Mouse (Mus musculus): ENCODE data around the gene Sectm1b.

The Sectm1b gene

GRCm38 (mm10) chr11:121027259-121027658 is 36.1 kb downstream of the Sectm1b start:
- no peak for DNase-seq (ENCODE audit: low read depth)

GRCm38 (mm10) chr11:121024163-121024562 is 39.2 kb downstream of the Sectm1b start:
- DNase-seq (ENCODE audit: low read depth): no peak

- no peak for DNase-seq (ENCODE audit: low read depth)
These were observed 43.9 kb downstream of the Sectm1b start for GRCm38 (mm10) chr11:121019501-121019900.

GRCm38 (mm10) chr11:121017703-121018102 is 45.7 kb downstream of the Sectm1b start:
- DNase-seq (ENCODE audit: low read depth): peak; percentile 85

GRCm38 (mm10) chr11:121015472-121015871 is 47.9 kb downstream of the Sectm1b start:
- DNase-seq (ENCODE audit: low read depth): no peak

- DNase-seq (ENCODE audit: low read depth): peak; percentile 27
These were observed 48.5 kb downstream of the Sectm1b start for GRCm38 (mm10) chr11:121014896-121015300.

GRCm38 (mm10) chr11:121013656-121014055 is 49.7 kb downstream of the Sectm1b start:
- no peak for DNase-seq (ENCODE audit: low read depth)

- DNase-seq (ENCODE audit: low read depth): no peak
These were observed 53.2 kb downstream of the Sectm1b start for GRCm38 (mm10) chr11:121010044-121010755.

GRCm38 (mm10) chr11:121006184-121006583 is 57.2 kb downstream of the Sectm1b start:
- DNase-seq (ENCODE audit: low read depth): no peak

- DNase-seq (ENCODE audit: low read depth): peak; percentile 70
These were observed 59.1 kb downstream of the Sectm1b start for GRCm38 (mm10) chr11:121004281-121004680.
